Mouse (Mus musculus): ENCODE results near the gene Emp1. TPM values are rescaled to one million over a fixed set of nuclear protein-coding genes. Genes with fewer than 3 reads are reported as not detected.

Emp1 gene
- polyA plus RNA-seq, 1 experiment from 2014 or later = 14.0 TPM

GRCm38 (mm10) chr6:135405093-135405492 lies 42.7 kb downstream of the Emp1 start:
- H3K4me2 ChIP-seq (replicated peaks; ENCODE audit: low read depth, low read length) = no peak overlapping the region
- H3K36me3 ChIP-seq (ENCODE audit: control insufficient read depth, insufficient read depth, low read length) = no peaks in the 10 kb centered on the region
- no peak overlapping the region for H3K27ac ChIP-seq (ENCODE audit: low read depth, low read length)
- H3K4me1 ChIP-seq (ENCODE audit: control insufficient read depth, insufficient read depth, low read length) = no peaks in the 10 kb centered on the region
- H3K27me3 ChIP-seq (ENCODE audit: control insufficient read depth, insufficient read depth, low read length) = no peaks in the 10 kb centered on the region
- H3K9ac ChIP-seq (ENCODE audit: low read depth, low read length) = no peak overlapping the region
- no peak overlapping the region for H3K4me3 ChIP-seq (ENCODE audit: low read length)
- H3K9me3 ChIP-seq (ENCODE audit: control insufficient read depth, low read length) = no peaks in the 10 kb centered on the region
- no peak for ATAC-seq (ENCODE audit: low FRiP score, low TSS enrichment)
- 90% methylated on average over 11 of the region's 11 CpGs for WGBS

DNA sequence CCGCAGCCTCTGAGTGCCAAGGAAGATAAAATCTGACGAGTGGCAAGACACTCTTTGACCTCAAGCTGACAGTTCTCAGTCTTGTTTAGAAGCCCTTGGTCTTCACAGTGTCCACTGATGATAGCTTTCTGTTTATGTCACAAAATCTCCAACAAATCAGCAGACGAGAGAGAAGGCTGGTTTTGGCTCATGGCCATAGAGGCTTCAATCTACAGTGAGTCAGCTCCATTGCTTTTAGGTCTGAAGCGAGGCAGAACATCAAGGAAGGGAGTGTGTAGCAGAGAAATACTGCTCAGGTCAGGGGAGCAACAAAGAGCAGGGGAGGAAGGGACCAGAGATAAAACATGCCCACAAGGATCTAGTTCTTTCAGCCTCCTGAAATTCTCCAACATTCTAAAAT lies 45.0 kb downstream of the Emp1 start:
- no peaks in the 10 kb centered on the region for H3K36me3 ChIP-seq (ENCODE audit: control insufficient read depth, insufficient read depth, low read length)
- no peak overlapping the region for H3K4me3 ChIP-seq (ENCODE audit: low read length)
- H3K9ac ChIP-seq (ENCODE audit: low read depth, low read length) = no peak overlapping the region
- no peaks in the 10 kb centered on the region for H3K4me1 ChIP-seq (ENCODE audit: control insufficient read depth, insufficient read depth, low read length)
- ATAC-seq (ENCODE audit: low FRiP score, low TSS enrichment) = no peak
- no peak overlapping the region for H3K27ac ChIP-seq (ENCODE audit: low read depth, low read length)
- no peak overlapping the region for H3K4me2 ChIP-seq (replicated peaks; ENCODE audit: low read depth, low read length)
- whole genome bisulfite sequencing = 40% methylated on average over 4 of the region's 4 CpGs
- no peaks in the 10 kb centered on the region for H3K27me3 ChIP-seq (ENCODE audit: control insufficient read depth, insufficient read depth, low read length)
- no peaks in the 10 kb centered on the region; the same call in 1 of the 2 replicates for H3K9me3 ChIP-seq (ENCODE audit: control insufficient read depth, low read length)

DNA sequence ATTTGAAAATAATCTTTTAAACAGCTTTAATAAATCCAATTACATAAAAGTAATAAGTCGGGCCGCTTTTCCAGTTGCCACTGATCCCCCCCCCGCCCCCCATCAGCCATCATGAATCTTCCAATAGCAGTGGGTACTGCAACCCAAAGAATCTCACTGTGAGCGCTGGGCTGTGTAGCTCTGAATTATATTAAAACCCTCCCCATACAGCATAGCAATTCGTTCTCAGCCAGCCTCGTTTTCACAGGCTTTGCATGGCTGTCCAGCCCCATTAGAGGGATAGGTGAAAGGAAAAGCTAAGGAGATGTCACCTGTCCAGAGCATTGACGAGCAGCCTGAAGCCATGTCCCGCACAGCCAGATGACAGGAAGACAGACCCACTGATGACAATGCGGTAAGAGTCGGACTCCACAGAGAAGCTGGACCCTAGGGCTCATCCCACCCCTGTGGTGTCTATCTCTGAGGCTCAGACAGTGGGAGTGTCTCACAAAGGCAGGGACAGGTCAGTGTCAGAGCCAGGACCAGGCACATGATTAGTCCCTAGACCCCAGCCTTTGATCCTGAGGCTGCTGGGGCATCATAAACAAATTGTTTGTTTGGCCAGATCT lies 49.5 kb downstream of the Emp1 start:
- Histone ChIP-seq H3K27ac (ENCODE audit: low read depth, low read length) (no peak overlapping the region), H3K4me1 (ENCODE audit: control insufficient read depth, insufficient read depth, low read length) (no peaks in the 10 kb centered on the region), H3K36me3 (ENCODE audit: control insufficient read depth, insufficient read depth, low read length) (no peaks in the 10 kb centered on the region), H3K9ac (ENCODE audit: low read depth, low read length) (no peak overlapping the region), H3K9me3 (ENCODE audit: control insufficient read depth, low read length) (no peaks in the 10 kb centered on the region; the same call in 1 of the 2 replicates), H3K27me3 (ENCODE audit: control insufficient read depth, insufficient read depth, low read length) (no peaks in the 10 kb centered on the region), H3K4me2 (replicated peaks; ENCODE audit: low read depth, low read length) (no peak overlapping the region), H3K4me3 (ENCODE audit: low read length) (no peak overlapping the region)
- ATAC-seq (ENCODE audit: low FRiP score, low TSS enrichment) = no peak
- WGBS = 88% methylated on average over 10 of the region's 10 CpGs

DNA sequence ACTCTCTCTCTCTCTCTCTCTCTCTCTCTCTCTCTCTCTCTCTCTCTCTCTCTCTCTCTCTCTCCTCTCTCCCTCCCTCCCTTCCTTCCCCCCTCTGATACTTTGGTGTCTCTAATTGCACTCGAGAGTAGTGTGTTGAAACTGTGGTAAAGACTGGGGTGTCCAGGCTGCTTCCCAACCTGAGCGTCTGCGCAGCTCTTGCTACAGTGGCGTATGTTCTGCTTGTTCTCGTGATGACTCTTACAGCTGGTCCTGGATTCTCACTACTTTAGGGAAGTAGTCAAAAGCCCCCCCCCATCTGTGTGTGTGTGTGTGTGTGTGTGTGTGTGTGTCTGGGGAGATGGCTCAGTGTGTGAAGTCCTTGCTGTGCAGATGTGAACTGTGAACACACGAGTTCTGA lies 50.3 kb downstream of the Emp1 start:
- WGBS = 74% methylated on average over 6 of the region's 6 CpGs

DNA sequence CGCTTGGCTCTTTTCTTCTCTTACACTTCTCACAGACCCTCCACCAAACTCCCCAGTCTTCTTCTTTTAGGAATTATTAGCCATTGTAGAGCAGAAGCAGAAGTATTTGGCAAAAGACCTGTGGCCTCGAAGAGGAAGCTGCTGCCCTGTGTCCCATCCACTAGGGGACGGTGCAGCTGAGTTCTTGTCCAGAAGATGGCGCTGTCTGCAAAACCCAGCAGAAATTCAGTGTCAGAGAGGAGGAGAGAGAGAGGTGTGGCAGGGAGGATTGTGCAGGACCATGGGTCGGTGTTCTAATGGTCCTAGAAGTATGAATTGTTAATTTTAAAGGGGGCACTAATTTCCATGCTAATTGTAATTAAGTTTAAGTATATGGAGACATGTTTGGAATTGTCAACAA lies 55.1 kb downstream of the Emp1 start:
- no peaks in the 10 kb centered on the region for H3K36me3 ChIP-seq (ENCODE audit: control insufficient read depth, insufficient read depth, low read length)
- no peaks in the 10 kb centered on the region for H3K27me3 ChIP-seq (ENCODE audit: control insufficient read depth, insufficient read depth, low read length)
- no peak overlapping the region for H3K9ac ChIP-seq (ENCODE audit: low read depth, low read length)
- no peaks in the 10 kb centered on the region for H3K4me1 ChIP-seq (ENCODE audit: control insufficient read depth, insufficient read depth, low read length)
- H3K4me3 ChIP-seq (ENCODE audit: low read length) = no peak overlapping the region
- 39% methylated on average over 5 of the region's 5 CpGs for WGBS
- H3K27ac ChIP-seq (ENCODE audit: low read depth, low read length) = no peak overlapping the region
- H3K9me3 ChIP-seq (ENCODE audit: control insufficient read depth, low read length) = no peaks in the 10 kb centered on the region
- ATAC-seq (ENCODE audit: low FRiP score, low TSS enrichment) = no peak
- no peak overlapping the region for H3K4me2 ChIP-seq (replicated peaks; ENCODE audit: low read depth, low read length)

More for the DNA sequence above, 50.3 kb downstream of the Emp1 start:
- H3K36me3 ChIP-seq (ENCODE audit: control insufficient read depth, insufficient read depth, low read length) = no peaks in the 10 kb centered on the region
- H3K27me3 ChIP-seq (ENCODE audit: control insufficient read depth, insufficient read depth, low read length) = no peaks in the 10 kb centered on the region
- no peaks in the 10 kb centered on the region for H3K4me1 ChIP-seq (ENCODE audit: control insufficient read depth, insufficient read depth, low read length)
- no peak overlapping the region for H3K4me3 ChIP-seq (ENCODE audit: low read length)
- ATAC-seq (ENCODE audit: low FRiP score, low TSS enrichment) = no peak
- no peak overlapping the region for H3K27ac ChIP-seq (ENCODE audit: low read depth, low read length)
- H3K4me2 ChIP-seq (replicated peaks; ENCODE audit: low read depth, low read length) = no peak overlapping the region
- no peak overlapping the region for H3K9ac ChIP-seq (ENCODE audit: low read depth, low read length)
- no peaks in the 10 kb centered on the region; the same call in 1 of the 2 replicates for H3K9me3 ChIP-seq (ENCODE audit: control insufficient read depth, low read length)

DNA sequence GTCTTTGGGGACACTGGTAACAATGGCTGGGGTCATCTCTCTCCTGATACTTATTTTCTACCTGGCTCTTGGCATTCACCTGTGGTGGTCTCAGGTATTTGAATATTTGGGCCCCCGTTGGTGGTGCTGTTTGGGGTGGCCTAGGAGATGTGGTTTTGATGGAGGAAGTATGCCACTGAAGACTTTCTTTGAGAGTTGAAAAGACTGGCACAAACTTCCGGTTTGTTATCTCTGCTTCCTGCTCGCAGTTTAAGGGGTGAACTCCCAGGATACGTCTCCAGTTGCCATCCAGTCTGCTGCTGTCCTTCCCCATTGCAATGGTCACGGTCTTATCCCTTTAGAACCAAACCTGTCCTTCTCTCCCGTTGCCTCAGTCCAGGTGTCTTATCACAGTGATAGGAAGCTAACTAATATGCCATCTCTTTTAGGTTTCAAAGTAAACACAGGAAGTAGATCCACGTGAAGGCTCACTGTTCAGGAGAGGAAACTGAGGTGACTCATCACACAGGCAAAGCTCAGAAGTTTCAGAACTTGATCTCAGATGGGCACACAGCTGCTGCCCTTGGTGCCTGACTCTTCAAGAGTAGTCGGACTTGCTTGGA lies 56.0 kb downstream of the Emp1 start:
- no peaks in the 10 kb centered on the region for H3K9me3 ChIP-seq (ENCODE audit: control insufficient read depth, low read length)
- no peak for ATAC-seq (ENCODE audit: low FRiP score, low TSS enrichment)
- H3K27ac ChIP-seq (ENCODE audit: low read depth, low read length) = no peak overlapping the region
- 79% methylated on average over 8 of the region's 8 CpGs for WGBS
- H3K9ac ChIP-seq (ENCODE audit: low read depth, low read length) = no peak overlapping the region
- H3K4me1 ChIP-seq (ENCODE audit: control insufficient read depth, insufficient read depth, low read length) = no peaks in the 10 kb centered on the region
- no peak overlapping the region for H3K4me2 ChIP-seq (replicated peaks; ENCODE audit: low read depth, low read length)
- H3K36me3 ChIP-seq (ENCODE audit: control insufficient read depth, insufficient read depth, low read length) = no peaks in the 10 kb centered on the region
- no peak overlapping the region for H3K4me3 ChIP-seq (ENCODE audit: low read length)
- H3K27me3 ChIP-seq (ENCODE audit: control insufficient read depth, insufficient read depth, low read length) = no peaks in the 10 kb centered on the region

DNA sequence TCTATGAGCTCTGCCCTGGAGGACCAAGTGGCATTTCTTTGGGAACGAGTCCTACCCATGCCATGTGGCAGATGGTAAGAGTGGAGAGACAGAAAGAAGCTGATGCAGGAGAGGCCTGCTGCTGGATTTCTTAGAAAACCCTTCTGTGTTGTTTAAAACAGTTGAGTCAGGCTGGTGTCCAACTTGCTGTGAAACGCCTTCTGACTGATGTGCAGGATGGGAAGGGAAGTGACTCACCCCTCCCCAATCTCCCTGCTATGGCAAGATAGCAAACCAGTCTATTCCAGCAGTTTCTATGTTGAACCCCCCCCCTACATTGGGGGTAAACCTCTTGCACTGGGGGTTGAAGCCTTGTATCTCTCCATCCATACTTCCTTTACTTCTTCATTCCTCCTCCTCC lies 65.9 kb downstream of the Emp1 start:
- 88% methylated on average over 2 of the region's 2 CpGs for WGBS
- no peaks in the 10 kb centered on the region for H3K27me3 ChIP-seq (ENCODE audit: control insufficient read depth, insufficient read depth, low read length)
- no peak overlapping the region for H3K4me2 ChIP-seq (replicated peaks; ENCODE audit: low read depth, low read length)
- H3K9ac ChIP-seq (ENCODE audit: low read depth, low read length) = no peak overlapping the region
- no peak for ATAC-seq (ENCODE audit: low FRiP score, low TSS enrichment)
- no peaks in the 10 kb centered on the region for H3K9me3 ChIP-seq (ENCODE audit: control insufficient read depth, low read length)
- no peaks in the 10 kb centered on the region for H3K36me3 ChIP-seq (ENCODE audit: control insufficient read depth, insufficient read depth, low read length)
- H3K4me1 ChIP-seq (ENCODE audit: control insufficient read depth, insufficient read depth, low read length) = no peaks in the 10 kb centered on the region
- no peak overlapping the region for H3K27ac ChIP-seq (ENCODE audit: low read depth, low read length)
- H3K4me3 ChIP-seq (ENCODE audit: low read length) = no peak overlapping the region

DNA sequence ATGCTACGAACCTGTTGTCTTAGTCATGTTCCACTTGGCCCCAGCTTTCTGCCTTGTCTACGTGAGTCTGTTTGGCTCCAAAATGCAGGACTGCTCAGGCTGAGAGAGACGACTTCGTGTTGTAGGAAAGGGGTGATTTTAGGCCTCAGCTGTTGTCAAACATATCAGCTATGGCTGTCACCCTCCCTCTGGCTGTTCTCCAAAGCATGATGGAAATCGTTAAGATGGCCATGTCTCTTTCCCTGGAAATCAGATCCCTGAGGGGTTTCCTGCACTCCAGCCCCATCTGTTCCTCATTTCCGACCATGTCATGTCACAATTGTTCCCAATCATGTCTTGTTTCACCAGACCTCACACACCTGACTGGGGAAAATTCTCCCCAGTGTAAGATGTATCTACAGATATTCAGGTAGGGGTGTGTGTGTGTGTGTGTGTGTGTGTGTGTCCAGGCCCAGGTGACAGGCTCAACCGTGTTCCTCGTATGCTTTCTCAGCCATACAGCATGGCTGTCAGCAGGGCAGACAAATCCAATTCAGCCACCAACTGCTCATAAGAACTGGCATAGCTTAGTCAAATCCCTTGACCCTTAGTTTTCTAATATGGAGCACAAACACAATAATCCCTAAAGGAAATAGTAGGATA lies 67.0 kb downstream of the Emp1 start:
- Histone ChIP-seq H3K36me3 (ENCODE audit: control insufficient read depth, insufficient read depth, low read length) (no peaks in the 10 kb centered on the region), H3K4me3 (ENCODE audit: low read length) (no peak overlapping the region), H3K9ac (ENCODE audit: low read depth, low read length) (no peak overlapping the region), H3K9me3 (ENCODE audit: control insufficient read depth, low read length) (no peaks in the 10 kb centered on the region), H3K4me2 (replicated peaks; ENCODE audit: low read depth, low read length) (no peak overlapping the region), H3K4me1 (ENCODE audit: control insufficient read depth, insufficient read depth, low read length) (no peaks in the 10 kb centered on the region), H3K27ac (ENCODE audit: low read depth, low read length) (no peak overlapping the region), H3K27me3 (ENCODE audit: control insufficient read depth, insufficient read depth, low read length) (no peaks in the 10 kb centered on the region)
- WGBS = 64% methylated on average over 8 of the region's 8 CpGs
- ATAC-seq (ENCODE audit: low FRiP score, low TSS enrichment) = no peak

DNA sequence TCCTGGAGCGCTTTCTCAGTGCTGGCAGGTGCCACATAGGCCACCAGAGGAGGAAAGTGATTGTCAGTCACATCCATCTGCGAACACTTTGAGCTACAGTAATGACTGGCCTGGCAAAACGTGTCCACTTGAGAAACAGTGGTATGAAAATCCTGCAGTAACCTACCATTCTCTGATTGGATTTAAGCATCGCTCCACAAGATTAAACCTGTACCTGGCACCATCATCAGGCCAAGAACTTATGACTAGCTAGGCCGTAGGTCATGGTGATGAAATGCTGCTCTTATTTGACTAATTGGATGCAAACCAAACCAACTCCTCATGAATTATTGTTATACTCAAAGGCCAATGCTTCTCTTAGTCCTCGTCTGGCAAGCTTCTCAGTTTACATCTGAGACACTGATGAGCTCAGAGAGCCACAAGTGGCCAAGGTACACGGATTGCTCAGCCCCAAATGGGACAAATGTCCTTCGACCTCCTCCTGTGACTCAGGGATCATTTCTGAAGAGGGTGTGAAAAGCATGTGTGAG lies 68.2 kb downstream of the Emp1 start:
- Histone ChIP-seq H3K27me3 (ENCODE audit: control insufficient read depth, insufficient read depth, low read length) (no peaks in the 10 kb centered on the region), H3K36me3 (ENCODE audit: control insufficient read depth, insufficient read depth, low read length) (no peaks in the 10 kb centered on the region), H3K4me3 (ENCODE audit: low read length) (no peak overlapping the region), H3K4me1 (ENCODE audit: control insufficient read depth, insufficient read depth, low read length) (no peaks in the 10 kb centered on the region), H3K27ac (ENCODE audit: low read depth, low read length) (no peak overlapping the region), H3K4me2 (replicated peaks; ENCODE audit: low read depth, low read length) (no peak overlapping the region), H3K9ac (ENCODE audit: low read depth, low read length) (no peak overlapping the region), H3K9me3 (ENCODE audit: control insufficient read depth, low read length) (no peaks in the 10 kb centered on the region)
- WGBS = 83% methylated on average over 8 of the region's 8 CpGs
- no peak for ATAC-seq (ENCODE audit: low FRiP score, low TSS enrichment)
